Mouse (Mus musculus) skeletal muscle tissue, adult 2 months (tissue): ENCODE results near the gene Sh3gl3.

ENCODE experiments used
- DNase-seq: peaks from one replicate; pipeline ENCODE4 v3.0.0-alpha.2; 2012; ENCODE audit warnings: low read depth, low spot score

Sh3gl3 gene

DNA sequence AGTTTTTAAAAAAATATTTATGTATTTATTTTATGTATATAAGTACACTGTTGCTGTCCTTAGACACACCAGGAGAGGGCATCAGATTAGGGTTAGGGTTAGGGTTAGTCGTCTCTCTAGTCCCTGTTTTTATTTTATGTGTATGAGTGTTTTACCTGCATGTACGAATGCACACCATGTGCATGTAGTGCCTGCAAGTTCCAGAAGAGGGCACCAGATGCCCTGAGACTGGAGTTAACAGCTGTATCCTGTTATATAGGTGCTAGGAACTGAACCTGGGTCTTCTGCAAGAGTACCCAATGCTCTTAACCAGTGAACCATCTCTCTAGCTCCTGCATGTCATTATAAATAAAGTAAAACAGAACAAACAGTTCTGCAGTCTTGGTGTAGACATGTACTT lies 113.6 kb downstream of the Sh3gl3 start:
- no peak for DNase-seq

DNA sequence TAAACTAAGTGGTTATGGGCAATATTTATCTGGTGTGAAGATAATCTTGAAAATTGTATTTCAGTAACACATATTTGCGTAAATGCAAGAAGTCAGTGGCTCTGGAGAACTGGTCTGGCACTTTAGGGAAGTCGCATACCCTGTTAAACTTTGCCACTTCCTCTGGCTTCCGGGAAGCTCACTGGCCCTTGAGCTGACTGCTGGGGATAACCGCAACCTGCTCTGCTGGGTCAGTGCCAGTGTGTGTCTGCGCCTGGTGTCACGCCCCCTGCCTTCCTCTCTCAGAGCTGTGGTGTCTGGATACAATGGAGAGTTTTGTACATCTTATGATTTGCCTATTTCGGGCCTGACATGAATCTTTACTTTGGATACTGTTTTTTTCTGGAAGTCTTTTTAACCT lies 119.8 kb downstream of the Sh3gl3 start:
- no peak for DNase-seq

DNA sequence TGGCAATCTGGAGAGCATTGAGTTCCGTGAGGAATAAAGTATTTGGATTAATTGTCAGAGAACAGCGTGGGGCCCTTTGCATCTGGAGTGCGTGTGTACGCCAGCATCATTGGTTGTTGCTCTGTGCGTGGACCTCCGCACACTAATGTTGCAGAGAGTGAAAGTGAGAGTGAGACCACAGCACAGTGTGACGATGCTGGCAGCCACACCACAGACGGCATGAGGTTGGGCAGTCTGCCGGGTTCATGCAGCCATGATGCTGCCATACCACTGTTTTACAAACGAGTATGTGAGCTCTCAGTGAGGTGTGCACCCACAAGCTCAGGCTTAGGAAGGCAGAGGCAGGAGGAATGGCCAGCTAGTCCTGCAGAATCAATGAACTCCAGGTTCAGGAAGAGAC lies 120.4 kb downstream of the Sh3gl3 start:
- no peak for DNase-seq

DNA sequence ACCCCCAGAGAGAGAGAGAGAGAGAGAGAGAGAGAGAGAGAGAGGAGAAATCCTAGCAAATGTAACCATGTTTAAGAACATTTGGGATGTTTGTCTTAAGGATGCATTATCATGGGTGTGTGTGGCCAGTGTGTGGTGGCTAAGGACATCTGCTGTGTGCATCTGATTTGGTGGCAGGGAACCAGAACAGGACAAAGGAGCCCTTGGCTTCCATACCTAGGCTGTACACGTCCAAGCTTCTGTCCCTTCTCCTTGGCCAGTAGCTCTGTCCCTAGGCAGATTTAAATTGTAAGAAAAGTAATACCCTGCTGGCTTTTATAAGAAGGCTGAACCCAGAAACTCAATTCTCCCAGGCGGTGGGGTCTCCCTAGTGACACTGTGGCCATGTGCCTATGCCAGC lies 121.0 kb downstream of the Sh3gl3 start:
- DNase-seq: no peak

DNA sequence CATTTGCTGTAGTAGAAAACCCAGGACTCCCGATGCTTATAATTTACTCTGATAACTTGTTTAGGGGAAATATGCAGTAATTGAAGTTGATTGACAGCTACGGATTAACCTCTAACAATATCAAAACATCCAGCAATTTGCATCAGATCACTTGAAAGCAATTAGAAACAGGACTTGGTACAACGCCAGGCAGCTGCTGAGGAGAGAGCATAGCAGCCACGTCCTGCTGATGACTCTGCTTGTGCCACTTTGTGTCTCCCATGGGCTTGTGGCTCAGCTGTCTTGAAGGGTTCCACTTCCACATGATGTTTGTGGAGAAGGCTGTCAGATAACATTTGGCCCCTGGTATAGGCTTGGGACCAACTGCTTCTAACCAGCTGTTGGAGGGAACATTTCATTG lies 134.8 kb downstream of the Sh3gl3 start:
- DNase-seq: no peak

DNA sequence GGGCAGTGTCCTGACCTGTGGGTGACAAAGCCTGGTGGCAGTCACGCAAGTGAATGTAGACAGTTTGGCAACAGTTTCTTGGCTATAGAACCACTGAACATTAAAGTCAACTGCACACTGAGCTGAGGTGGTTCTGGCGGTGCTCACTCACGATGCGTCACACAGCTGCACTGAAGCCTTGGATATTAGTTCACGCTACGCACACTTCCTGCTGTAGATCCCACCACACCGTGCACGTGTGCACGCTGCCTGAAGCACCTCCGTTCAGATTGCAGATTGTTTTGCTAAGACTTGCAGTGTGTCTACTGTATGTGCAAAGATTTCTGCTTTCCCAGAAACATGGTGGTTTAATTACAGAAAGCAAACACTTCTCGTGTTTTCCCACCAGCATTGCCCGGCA lies 144.9 kb downstream of the Sh3gl3 start:
- no peak for DNase-seq

DNA sequence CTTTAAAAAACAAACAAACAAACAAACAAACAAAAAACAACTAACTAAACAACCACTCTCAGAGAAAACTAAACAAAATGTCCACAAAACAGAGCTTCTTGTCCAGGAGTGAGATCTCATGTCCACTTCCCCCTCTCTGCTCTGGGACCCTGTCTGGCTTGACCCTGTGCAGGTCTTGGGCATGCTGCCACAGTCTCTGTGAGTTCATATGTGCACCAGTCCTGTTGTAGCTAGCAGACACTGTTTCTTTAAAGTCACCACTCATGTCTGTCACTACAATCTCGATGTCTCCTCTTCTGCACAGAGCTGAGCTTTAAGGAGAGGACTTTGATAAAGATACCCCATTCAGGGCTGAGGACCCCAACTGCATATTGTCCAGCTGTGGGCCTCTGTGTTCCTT lies 153.0 kb downstream of the Sh3gl3 start:
- no peak for DNase-seq

DNA sequence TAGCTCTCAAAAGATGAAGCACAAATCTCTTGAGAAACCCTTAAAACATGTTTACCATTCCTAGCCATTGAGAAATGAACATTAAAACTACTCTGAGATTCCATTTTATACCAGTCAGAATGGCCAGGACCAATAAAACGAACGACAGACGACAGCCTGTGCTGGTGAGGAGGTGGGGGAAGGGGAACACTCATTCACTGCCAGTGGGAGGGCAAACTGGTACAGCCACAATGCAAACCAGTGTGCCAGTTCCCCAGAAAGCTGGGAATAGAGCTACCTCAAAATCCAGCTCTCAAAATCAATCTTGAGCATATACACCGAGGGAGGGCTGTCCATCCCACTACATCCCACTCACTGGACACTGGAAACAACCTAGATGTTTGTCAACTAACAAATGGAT lies 153.6 kb downstream of the Sh3gl3 start:
- DNase-seq: no peak

DNA sequence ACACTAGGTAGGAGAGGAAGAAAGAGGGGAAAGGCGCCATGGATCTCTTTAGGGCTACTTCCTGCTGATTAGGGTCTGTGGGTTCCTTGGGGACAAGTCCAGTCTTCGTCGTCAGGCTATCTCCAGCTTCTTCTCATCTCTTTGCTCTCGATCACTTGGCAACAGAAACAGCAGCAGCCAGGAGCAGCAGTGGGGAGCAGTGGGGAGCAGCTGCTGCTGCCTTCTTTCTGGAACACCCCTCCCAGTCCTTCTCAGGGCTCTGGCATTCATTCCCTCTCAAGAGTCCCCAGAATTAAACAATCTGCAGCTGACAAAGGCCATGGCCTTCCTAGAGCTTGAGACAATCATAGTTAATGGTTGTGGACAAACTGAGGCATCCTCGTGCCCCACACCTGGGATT lies 154.2 kb downstream of the Sh3gl3 start:
- no peak for DNase-seq

DNA sequence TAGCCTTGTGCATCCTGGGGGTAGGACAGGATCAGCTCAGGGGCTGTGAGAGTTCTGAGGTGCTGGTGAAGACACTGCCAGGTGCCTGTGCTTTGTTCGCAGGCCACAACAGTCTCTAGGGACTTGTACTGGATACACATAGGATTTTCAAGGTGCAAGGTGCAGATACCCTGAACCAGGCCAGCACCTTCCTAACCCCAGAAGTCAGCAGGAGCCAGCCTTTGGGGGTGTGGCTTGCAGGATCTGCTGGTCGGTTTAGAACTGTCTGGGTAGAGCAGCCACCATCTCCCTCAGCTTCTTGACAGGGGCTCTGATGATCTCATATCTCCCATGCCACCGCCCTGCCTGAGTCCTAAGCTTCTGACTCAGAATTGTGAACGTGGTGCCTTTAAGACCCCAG lies 156.2 kb downstream of the Sh3gl3 start:
- no peak for DNase-seq

DNA sequence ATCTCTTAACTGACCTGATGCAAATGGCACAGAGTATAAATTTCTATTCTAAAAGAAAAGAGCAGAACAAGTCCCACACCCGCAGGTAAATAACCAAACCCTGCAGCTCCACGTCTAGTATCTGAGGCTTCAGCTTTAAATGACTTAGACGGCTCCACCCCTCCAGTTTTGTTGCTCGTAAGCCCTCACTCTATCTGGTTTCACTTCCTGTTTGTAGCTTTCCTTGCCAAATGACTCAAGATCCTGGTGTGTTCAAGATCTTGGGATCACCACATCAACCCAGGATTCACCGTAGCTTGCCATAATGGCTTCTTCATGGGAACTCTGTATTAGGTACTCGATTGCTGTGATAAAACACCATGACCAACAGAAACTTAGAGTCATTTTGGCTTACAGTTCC lies 157.2 kb downstream of the Sh3gl3 start:
- DNase-seq: no peak

DNA sequence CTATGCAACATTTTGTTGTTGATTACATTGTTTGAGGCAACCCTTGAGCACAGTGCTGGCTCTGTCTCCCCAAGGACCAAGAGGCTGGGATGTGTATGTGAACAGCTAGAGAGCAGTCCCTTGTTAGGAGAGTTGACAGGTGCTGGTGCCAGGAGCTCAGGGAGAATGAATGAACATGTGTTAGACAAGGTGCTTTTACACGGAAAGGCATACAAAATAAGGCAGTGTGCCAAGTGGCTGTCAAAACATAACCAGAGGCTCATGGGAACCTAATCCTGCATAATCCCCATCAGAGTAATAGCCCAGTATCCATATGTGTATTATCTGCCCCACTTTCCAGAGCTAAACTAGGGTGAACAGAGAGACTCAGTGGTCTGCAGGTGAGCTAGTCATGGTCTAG lies 160.4 kb downstream of the Sh3gl3 start:
- no peak for DNase-seq

DNA sequence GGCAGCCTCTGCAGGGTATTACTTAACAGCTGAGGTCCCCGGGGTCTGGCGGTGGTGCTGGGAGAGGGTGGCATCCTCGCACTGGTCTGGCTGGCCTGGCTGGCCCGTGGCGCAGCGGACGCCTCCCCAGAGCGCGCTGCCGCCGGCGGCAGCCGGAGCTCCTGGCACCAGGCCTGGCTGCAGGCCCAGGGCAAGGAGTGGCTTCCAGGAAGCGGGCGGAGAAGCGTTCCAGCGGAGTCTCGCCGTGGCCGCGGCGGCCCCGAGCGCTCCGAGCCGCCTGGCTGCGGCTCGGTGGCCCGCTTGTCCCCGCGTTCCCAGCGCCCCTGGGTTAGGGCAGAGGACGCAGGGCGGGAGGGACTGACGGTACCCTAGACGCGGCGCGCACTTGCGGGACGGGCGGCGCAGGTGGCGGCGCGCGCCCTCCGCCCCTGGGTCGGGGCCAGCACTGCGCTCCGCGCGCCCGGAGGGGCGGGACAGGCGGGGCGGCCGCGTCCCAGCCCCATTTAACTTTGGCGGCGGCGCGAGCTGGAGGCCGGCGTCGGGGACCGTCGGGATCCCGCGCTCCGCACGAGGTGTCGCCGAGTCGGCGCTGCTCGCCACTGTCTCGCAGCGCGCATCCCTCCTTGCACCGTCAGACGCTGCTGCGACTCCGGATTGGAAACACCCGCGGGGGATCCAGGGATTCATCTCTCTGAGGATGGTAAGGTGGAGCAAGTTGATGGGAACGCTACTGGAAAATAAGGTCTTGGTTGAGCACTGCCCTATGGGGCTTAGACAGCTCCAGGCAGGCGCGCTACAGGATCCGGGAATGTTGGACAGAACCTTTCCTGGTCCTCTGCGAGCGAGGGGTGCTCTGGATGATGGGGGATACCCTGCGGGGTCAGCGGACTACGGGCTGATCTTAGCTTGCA lies 161.8 kb downstream of the Sh3gl3 start, which contains the start of gene Adamtsl3:
Adamtsl3 (plus strand) TSS at position 484 of the 911 bp plus-strand sequence.
- DNase-seq: peak; percentile 39

DNA sequence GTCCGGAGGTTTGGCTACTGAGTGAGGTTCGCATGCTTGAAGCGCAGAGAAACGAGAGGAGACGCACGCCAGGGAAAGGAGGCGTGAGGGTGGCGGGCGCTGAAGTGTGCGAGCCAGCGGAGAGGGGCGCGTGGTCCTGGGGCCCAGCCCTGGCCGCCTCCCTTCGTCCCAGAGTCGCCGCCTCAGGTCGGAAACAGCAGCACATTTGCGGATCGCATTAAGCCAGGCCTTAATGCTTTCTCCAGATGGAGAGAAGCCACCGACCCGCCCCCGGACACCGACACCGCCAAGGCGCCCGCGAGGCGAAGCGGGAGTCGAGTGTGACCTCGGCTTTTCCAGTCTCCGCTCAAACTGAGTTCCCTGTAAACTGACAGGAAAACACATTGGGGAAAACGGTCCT lies 162.5 kb downstream of the Sh3gl3 start:
- DNase-seq: peak; percentile 41

DNA sequence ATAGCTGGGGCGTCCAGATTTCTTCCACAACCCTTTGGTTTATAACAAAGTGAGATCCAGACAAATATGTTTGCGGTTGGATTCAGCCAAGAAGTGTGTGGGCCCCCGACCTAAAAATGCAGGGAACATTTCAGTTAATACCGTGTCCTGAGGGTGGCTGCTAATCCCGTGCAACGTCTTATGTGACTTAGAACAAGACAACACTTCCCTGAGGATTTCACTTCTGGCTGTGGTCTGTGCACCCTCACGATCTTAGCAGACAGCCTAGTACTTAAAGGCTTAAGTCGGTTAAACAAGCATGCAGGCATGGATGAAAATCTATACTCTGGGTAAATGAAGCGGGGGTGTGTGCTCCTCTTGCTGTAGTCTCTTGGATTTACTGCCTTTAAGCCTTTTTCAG lies 164.5 kb downstream of the Sh3gl3 start:
- DNase-seq: no peak

DNA sequence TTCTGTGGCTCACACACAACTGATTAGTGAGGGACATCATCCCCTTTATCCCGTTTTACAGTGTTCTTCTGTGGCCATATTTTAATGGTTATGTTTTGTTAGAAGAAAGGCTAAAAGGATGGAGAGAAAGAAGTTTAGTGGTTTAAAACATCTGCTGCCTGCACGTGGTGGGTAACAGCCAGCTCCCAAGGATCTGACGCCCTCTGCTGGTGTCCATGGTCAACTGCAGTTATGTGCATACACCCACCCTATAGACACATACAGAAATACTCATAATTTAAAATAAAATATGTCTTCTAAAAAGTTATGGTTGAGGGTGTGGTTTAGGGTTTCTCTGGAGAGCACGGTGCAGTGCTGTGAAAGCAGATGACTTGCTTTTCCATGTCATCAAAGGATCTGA lies 164.9 kb downstream of the Sh3gl3 start:
- no peak for DNase-seq

DNA sequence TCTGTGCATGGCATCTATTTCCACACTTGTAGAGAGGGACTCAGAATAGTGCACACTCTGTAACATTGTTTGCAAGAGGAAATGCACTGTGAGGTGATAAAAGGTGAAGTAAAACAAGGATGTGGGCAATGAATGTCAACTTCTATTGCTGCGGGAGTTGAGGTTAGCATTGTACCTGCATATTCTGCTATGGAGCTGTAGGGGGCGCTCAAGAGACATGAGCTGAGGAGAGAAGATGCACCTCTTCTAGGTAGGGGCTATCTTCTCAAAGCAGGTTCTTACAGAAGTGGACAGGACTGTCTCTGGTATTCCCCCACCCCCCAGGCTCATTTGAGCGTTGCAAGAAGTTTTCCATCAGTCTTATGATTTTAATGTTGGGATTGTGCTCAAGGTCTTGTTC lies 165.6 kb downstream of the Sh3gl3 start:
- DNase-seq: no peak

DNA sequence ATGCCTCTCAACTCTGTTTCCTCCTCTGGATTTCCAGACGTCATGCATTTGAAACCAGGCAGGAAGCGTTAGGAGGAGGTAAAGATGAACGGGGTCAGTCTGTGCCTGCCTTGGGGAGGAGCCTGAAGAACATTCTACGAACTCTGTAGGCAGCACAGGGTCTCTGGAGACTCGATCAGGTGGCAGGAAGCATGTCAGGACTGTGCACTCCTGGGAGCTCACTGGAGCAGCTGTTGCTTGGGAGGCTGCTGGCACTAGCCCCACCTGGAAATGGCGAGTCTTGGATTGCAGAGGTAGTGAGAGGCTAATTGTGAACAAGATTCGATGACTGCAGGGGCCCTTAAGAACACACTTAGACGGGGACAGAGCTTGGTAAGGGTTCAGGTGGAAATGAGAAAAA lies 167.8 kb downstream of the Sh3gl3 start:
- DNase-seq: no peak

DNA sequence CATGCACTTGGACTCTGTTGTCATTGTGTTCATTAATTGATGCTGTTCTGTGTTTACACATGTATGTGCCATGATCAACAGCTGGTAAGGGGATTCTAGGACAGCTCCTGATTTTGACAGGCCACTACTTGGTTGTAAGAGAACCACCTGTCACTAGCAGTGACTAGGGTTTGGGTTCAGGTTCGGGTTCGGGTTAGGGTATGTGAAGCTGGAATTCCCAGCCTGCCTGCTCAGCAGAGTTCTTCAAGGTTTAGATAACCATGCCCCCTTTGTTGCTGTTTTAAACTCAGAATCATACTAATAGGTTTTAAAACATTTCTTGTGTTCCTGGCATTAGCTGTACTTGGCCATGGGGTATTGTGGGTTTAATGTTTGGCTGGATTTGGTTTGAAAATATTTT lies 173.1 kb downstream of the Sh3gl3 start:
- DNase-seq: no peak

DNA sequence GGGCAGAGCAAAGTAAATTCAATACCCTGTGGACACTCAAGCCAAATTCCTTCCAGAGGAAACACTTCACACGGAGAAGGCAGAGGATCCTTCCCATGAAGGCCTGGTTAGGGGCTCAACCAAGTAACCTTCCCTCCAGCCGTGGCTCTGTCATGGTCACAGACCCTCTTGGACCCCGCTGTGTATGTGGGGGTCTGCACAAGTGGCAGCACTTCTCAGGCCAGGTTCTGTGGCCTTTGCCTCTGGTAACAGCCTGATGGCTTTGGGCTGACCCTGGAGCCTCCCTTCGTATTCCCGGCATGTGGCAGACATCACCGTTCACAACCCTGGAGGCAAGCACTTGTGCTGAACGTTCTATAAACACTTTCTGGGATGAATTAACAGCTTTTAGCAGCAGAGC lies 176.2 kb downstream of the Sh3gl3 start:
- no peak for DNase-seq

DNA sequence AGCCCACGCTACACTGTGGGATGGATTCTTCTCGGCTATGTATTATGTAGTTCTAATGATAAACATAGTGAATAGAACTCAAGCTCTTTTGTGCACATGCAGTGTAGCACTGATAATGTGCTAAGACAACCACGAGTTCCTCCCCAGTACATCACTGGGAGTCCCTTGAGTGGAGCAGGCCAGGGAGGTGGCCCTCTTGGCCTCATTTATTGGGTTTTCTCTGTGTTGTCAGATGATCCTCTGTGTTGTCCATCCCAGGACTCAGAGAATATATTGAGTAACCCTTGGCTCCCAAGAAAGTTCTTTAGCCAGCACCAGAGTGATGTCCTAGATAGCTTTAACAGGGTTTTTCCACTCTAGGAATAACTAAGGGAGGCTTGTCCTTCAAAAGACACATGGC lies 176.8 kb downstream of the Sh3gl3 start:
- DNase-seq: peak; percentile 67
